Mouse (Mus musculus): ENCODE measurements at regions not wholly inside any gene's neighbourhood (a gene's known extent, or its start where the extent isn't known, plus 50 kb on each side); places are given as distances from the start of the nearest gene placed in this dataset.

GRCm38 (mm10) chr3:128002905-128003641, 106.9 kb upstream of the Fam241a start:
- no peak for ATAC-seq (replicated peaks; ENCODE audit: poor library complexity)

GRCm38 (mm10) chr3:128001924-128002501, 105.9 kb upstream of the Fam241a start:
- ATAC-seq (replicated peaks; ENCODE audit: poor library complexity): peak; percentile 81

DNA sequence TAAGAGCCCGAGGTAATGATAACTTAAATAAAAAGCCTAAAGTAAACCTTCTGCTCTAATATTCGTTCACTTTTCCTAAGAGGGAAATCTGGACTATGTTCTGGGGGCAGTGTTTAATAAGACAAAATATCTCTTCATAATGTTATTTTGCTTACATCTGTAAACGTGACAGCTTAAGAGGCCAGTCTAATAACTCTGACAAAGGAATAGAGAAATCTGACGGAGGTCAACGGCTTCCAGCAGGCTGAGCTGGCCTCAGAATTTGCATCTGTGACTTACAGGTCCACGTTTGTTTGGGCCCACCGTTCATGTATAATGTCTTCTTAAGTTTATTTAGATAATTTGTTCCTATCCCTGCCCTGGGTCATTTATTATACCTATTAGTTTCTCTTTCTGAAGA, 99.6 kb upstream of the Fam241a start:
- ATAC-seq (replicated peaks; ENCODE audit: poor library complexity): no peak

DNA sequence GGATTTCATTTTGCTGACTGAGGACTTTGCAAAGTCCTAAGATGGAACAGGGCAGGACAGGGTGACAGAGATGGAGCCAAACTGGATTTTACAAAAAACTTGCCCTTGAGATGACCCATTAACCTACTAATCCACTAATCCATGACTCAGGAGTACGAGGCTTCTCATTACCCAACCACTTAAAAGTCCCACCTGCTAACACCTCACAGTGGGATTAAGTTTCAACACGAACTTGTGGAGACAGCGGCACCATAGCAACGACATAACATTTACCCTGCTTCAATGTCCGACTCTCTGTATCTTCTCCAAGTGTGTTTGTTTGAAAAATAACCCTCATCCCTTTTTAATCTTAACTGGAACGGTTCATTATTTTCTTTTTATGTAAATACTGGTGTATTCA, 91.5 kb upstream of the Fam241a start:
- ATAC-seq (replicated peaks; ENCODE audit: poor library complexity): no peak

DNA sequence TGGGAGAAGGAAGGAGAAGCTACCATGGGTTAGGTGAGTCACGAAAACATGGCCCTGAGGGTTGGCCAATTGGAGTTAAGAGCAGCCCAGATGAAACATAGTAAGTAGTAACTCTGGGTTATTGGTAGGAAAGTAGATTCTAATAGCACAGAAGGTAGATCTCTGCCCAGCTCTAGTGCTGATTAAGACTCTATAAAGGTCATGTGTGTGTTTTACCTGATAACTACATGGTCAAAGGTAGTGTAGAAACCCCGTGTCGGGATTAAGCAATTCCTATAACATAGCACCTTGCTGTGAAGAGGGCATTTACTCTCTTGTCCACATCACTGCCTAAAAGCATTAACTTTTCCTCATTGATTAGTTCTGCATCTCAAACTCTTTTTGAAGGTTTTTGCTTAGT, 89.0 kb upstream of the Fam241a start:
- ATAC-seq (replicated peaks; ENCODE audit: poor library complexity): no peak

- no peak for ATAC-seq (replicated peaks; ENCODE audit: poor library complexity)
Measured at GRCm38 (mm10) chr3:127977240-127977639, 81.1 kb upstream of the Fam241a start.

GRCm38 (mm10) chr3:127970891-127971290, 74.8 kb upstream of the Fam241a start:
- ATAC-seq (replicated peaks; ENCODE audit: poor library complexity): peak; percentile 93

DNA sequence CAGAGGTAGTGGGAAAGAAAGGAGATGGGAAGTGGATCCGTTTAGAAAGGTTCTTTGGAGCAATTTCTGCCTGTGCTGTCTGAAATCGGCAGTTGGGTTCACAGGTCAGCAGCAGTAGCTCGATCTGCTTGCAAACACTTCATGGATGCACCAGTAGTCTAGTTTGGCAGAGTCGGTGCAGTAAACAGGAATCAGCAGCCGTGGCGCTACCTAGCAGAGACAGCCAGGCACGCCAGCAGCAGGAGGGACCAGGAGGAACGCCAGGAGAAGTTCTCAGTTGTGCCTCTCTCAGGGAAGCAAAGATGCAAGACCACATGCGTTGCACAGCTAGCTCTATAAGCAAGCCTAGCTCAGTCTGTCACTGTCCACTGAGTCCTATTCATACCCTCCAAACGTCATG, 71.0 kb upstream of the Fam241a start:
- ATAC-seq (replicated peaks; ENCODE audit: poor library complexity): no peak

DNA sequence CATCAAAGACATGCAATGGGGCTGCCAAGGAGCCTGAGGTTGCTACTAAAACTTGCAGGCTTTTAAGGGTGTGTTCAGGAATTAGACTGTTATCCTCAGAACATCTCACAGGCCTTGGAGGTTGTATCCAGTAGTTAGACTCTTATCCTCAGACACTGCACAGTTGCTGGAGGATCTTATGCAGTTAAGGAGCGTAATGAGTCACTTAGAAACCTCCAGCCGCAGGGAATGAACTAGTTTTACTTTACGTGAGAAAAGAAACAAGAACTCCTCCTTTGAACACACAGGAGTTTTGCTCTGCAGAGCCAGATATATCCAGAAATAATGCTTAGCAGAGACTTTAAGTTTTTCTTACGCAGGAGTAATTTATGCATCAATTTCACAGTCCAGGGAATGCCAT, 70.1 kb upstream of the Fam241a start:
- no peak for ATAC-seq (replicated peaks; ENCODE audit: poor library complexity)

DNA sequence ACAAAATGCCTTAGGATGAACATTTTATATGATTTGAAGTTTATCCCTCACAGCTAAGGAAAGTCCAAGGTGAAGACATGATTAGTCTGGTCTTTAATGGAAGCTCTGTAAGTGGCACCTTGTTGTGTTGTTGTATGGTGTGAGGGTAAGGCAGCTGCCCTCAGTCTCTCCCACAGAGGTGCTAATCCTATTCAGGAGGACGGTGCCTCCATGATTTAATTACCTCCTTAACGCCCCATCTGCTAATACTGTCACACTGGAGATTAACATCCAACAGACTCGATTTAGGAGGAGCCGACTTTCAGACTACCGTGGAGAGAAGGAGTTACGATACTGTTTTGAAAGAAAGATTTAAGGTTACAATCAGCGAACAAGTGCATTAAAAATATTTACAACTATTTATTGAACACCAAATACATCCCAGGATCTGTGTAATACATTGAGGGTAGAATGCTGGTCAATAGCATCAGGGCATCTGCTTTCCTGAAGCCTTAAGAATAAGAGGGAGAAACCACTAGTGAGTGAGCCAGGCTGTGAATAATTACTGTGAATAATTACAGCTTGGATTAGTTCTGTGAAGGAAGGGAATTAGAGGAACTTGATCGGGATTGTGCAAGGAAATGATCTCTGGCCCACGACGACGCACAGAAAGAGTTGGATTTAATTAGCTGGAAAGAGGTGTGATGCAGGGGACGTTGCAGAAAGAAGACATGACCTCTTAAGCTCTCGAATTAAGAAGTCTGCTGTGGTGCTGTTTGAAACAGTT, 63.0 kb upstream of the Fam241a start:
- ATAC-seq (replicated peaks; ENCODE audit: poor library complexity): no peak

GRCm38 (mm10) chr3:127954856-127955255, 58.7 kb upstream of the Fam241a start:
- no peak for ATAC-seq (replicated peaks; ENCODE audit: poor library complexity)

DNA sequence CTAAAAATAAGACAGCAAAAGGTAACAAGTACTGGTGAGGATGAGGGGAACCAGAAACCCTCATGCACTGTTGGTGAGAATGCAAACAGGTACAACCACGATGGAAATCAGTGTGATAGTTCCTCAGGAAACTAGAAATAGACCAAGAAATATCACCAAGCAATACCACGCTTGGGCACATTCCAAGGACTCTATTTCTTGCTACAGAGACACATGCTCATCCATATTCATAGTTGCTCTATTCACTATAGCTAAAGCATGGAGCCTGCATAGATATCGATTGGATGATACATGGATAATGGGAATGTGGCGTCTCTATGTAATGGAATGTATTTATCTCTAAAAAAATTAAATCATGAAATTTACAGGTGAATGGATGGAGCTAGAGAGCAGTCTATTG, 57.5 kb upstream of the Fam241a start:
- no peak for ATAC-seq (replicated peaks; ENCODE audit: poor library complexity)

DNA sequence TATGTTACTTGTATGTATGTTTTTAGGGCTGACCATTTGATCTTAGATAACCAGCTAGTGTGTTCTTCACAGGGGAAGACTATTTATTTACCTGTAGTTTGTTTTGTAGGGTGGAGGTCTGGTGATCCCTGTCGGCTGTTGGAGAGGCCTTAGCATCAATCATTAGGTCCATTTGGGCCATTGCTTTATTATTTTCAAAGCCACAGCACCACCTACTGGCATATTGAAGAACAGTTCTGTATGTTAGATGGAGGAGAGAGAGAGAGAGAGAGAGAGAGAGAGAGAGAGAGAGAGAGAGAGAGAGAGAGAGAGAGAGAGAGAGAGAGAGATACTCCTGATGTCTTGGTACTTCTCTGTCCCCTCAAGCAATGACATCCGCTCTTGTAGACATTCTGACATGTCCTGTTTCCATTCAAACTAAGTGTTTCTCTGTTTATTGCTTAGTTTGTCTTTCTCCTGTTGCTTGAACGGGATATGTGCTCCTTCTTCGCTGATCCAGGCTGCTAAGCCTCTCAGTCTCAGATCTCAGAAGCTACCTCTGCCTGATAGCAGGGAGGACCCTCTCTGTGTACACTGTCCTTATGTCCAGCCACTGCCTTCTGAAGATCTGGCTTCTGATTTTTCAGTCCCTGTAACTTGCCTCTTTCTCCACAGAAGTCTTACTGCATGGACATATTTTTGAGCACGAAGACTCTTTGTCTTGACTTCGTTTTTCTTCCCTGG, 52.9 kb upstream of the Fam241a start:
- ATAC-seq (replicated peaks; ENCODE audit: poor library complexity): peak; percentile 97

- ATAC-seq (replicated peaks; ENCODE audit: poor library complexity): peak; percentile 76
Measured at GRCm38 (mm10) chr3:127948326-127948725, 52.2 kb upstream of the Fam241a start.

All from megakaryocyte progenitor cell, adult 5-6 weeks (primary cell).